Mouse (Mus musculus) bone marrow macrophage, adult 2 months (primary cell): Measurements from ENCODE around the gene Hmgcs1. TPM values are rescaled to one million over a fixed set of nuclear protein-coding genes. Genes with fewer than 3 reads are reported as not detected.
"Not testable (repeated sequence)": the region's sequence is repeated elsewhere in the genome, so short reads cannot be mapped to it uniquely, and the experiment has no call there.

Experiments used
- H3K27ac ChIP-seq: 2 replicates; pipeline ENCODE4 v1.5.1; 2012; ENCODE audit warnings: low read depth, low read length; ENCODE audit not compliant: insufficient read depth
- H3K4me1 ChIP-seq: 2 replicates; pipeline ENCODE4 v1.6.1; 2012; ENCODE audit warnings: low read length; ENCODE audit not compliant: control insufficient read depth, insufficient read depth
- H3K4me3 ChIP-seq: 2 replicates; pipeline ENCODE4 v1.5.1; 2012; ENCODE audit warnings: mild to moderate bottlenecking, low read length, moderate library complexity; ENCODE audit not compliant: insufficient read depth
- CTCF ChIP-seq: IDR thresholded peaks from 2 replicates; pipeline ENCODE4 v1.5.1; 2012; ENCODE audit warnings: low read depth, mild to moderate bottlenecking, low read length, moderate library complexity
- POLR2A ChIP-seq: IDR thresholded peaks from 2 replicates; pipeline ENCODE4 v1.6.1; 2012; ENCODE audit warnings: mild to moderate bottlenecking, low read depth, low read length, borderline replicate concordance
- polyA plus RNA-seq: library from polyadenylated mRNA; stranded (reverse); fragments of >200 nt; gene quantifications from 2 replicates; pipeline ENCODE4 v1.2.4, GENCODE M21; 2012; ENCODE audit not compliant: missing spikeins, insufficient read depth, insufficient read length

Gene Hmgcs1
- 29.3 and 34.5 TPM in 2 replicates for polyA plus RNA-seq

- TF ChIP-seq CTCF (no peak), POLR2A (peak; percentile 85)
- Histone ChIP-seq H3K4me3 (peak within 1 kb of the TSS; percentile 95), H3K4me1 (peaks cover 24% of the 10 kb centered on the region), H3K27ac (peak within 1 kb of the TSS; percentile 89)
Measured at GRCm38 (mm10) chr13:119690039-119690728, at the start of gene Hmgcs1. TSS of gene Hmgcs1 (plus strand) at chr13:119690379.

GRCm38 (mm10) chr13:119640504-119640903 is 49.7 kb upstream of the Hmgcs1 start:
- H3K27ac ChIP-seq: no peak overlapping the region
- TF ChIP-seq CTCF (no peak), POLR2A (no peak)

GRCm38 (mm10) chr13:119641145-119641544 is 49.0 kb upstream of the Hmgcs1 start:
- Histone ChIP-seq H3K27ac (no peak overlapping the region), H3K4me1 (peaks cover 9% of the 10 kb centered on the region), H3K4me3 (no peak overlapping the region)
- TF ChIP-seq CTCF: no peak
- TF ChIP-seq POLR2A: no peak

More at GRCm38 (mm10) chr13:119640504-119640903, 49.7 kb upstream of the Hmgcs1 start:
- Histone ChIP-seq H3K4me1 (peaks cover 12% of the 10 kb centered on the region), H3K4me3 (no peak overlapping the region)

GRCm38 (mm10) chr13:119644769-119645168 is 45.4 kb upstream of the Hmgcs1 start:
- TF ChIP-seq POLR2A: no peak
- TF ChIP-seq CTCF: no peak
- H3K4me1 ChIP-seq: peaks cover 5% of the 10 kb centered on the region

GRCm38 (mm10) chr13:119646511-119646910 is 43.7 kb upstream of the Hmgcs1 start:
- peaks cover 4% of the 10 kb centered on the region; the same call in 1 of the 2 replicates for H3K4me1 ChIP-seq
- H3K27ac ChIP-seq: no peak overlapping the region
- TF ChIP-seq POLR2A (no peak), CTCF (no peak)
- H3K4me3 ChIP-seq: no peak overlapping the region

More at GRCm38 (mm10) chr13:119644769-119645168, 45.4 kb upstream of the Hmgcs1 start:
- H3K27ac ChIP-seq: no peak overlapping the region
- H3K4me3 ChIP-seq: no peak overlapping the region

- Histone ChIP-seq H3K4me1 (peaks cover 11% of the 10 kb centered on the region), H3K27ac (no peak overlapping the region)
- TF ChIP-seq CTCF (no peak), POLR2A (no peak)
Measured at GRCm38 (mm10) chr13:119648891-119649698, 41.1 kb upstream of the Hmgcs1 start.

GRCm38 (mm10) chr13:119649699-119650046 is 40.5 kb upstream of the Hmgcs1 start:
- H3K27ac ChIP-seq: no peak overlapping the region
- TF ChIP-seq POLR2A (no peak), CTCF (no peak)
- H3K4me1 ChIP-seq: peaks cover 13% of the 10 kb centered on the region
- H3K4me3 ChIP-seq: no peak overlapping the region

More at GRCm38 (mm10) chr13:119648891-119649698, 41.1 kb upstream of the Hmgcs1 start:
- no peak overlapping the region for H3K4me3 ChIP-seq

- Histone ChIP-seq H3K4me1 (peaks cover 14% of the 10 kb centered on the region), H3K27ac (peak overlapping the region; percentile 38; the same call in 1 of the 2 replicates), H3K4me3 (no peak overlapping the region)
- TF ChIP-seq POLR2A (no peak), CTCF (no peak)
Measured at GRCm38 (mm10) chr13:119654734-119655133, 35.4 kb upstream of the Hmgcs1 start.

- no peak overlapping the region for H3K27ac ChIP-seq
- H3K4me3 ChIP-seq: no peak overlapping the region
- H3K4me1 ChIP-seq: peaks cover 14% of the 10 kb centered on the region
- no peak for TF ChIP-seq CTCF
- TF ChIP-seq POLR2A: no peak
Measured at GRCm38 (mm10) chr13:119656246-119656645, 33.9 kb upstream of the Hmgcs1 start.

- H3K27ac ChIP-seq: no peak overlapping the region
- no peak for TF ChIP-seq POLR2A
- no peak for TF ChIP-seq CTCF
- no peak overlapping the region for H3K4me3 ChIP-seq
- H3K4me1 ChIP-seq: peaks cover 14% of the 10 kb centered on the region
Measured at GRCm38 (mm10) chr13:119656846-119657416, 33.2 kb upstream of the Hmgcs1 start.

GRCm38 (mm10) chr13:119661420-119661819 is 28.8 kb upstream of the Hmgcs1 start:
- not testable (repeated sequence) for H3K4me1 ChIP-seq, H3K4me3 ChIP-seq, H3K27ac ChIP-seq
